Mouse (Mus musculus): ENCODE data around the gene 4921524J17Rik.

Gene 4921524J17Rik

DNA sequence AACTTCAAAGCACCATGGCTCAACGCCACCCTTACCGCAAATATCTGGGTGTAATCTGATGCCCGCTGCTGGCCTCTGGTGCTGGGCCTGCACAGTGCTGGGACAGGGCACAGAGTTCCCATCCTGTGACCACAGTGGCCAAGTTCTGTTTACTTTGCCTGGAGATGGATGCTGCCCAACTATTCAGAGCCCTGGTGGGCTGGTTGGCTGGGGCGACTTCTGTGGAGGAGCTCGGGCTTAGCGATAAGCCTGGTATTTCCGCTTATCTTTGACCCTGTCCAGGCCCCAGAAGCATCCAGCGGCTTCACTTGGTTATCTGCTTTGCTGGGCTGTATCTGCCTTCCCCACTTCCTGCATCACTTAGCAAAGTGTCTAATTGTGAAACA is 51.8 kb downstream of the 4921524J17Rik start:
- DNase-seq (ENCODE audit: low spot score in 2 of 2), result peak; percentile 66 to 72

DNA sequence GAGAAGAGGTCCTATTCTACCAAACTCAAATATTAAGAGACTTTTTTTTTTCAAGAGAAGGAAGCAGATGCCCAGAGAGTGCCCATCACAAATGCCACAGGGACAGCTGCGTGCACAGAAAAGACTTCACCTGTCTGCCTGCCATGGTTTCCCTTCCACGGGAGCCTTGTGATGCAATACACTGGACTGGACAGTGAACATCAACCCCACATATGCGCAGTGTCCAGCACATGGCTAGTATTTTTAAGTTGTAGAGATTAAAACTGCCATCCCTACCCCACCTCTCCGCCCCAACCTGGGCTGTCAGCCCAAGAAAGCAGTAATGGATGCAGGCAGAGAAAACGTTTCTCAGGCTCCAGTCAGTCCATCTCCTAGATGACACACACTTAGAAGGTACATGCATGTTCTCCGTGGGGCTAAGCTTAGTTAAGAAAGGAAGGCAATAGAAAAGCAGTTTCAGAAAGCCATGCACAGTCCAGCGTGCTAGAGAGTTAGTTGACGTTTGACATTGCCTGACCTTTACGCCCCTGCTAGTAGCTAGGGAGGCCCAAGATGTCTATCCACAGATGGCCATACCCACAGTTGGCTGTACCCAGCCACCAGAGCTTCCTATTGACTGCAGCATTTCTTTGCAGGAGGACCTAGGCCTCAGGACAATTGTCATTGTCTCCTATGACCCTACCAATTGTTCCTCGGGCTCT is 52.4 kb downstream of the 4921524J17Rik start:
- peak; percentile 34 to 50 for DNase-seq (ENCODE audit: low spot score in 2 of 2)

DNA sequence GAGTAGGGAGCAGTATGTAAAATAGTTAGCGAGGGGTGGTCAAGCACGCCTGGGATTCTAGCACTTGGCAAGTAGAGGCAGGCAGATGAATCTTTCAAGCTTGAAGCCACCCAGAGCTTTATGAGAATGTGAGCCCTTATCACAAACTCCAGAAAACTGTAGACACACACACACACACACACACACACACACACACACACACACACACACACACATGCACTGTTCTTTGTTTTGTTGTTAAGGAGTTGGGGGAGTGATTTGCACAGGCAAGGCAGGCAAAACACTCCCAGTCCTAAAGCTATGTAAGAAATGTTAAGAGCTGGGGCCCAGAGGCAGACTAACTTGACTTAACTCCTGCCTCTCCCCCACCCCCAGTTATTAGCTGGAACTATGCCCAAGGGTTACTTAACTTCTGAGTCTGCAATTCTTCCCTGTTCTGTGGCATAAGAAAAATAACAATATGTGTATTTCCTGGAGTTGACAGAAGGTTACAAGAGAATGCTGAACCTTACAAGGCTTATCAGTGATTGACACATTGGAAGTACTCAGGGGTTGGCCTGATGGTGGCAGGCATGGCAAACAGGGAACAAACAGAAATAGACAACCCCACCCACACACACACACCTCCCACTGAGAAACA is 53.4 kb downstream of the 4921524J17Rik start:
- peak; percentile 57 to 66 for DNase-seq (ENCODE audit: low spot score in 2 of 2)

DNA sequence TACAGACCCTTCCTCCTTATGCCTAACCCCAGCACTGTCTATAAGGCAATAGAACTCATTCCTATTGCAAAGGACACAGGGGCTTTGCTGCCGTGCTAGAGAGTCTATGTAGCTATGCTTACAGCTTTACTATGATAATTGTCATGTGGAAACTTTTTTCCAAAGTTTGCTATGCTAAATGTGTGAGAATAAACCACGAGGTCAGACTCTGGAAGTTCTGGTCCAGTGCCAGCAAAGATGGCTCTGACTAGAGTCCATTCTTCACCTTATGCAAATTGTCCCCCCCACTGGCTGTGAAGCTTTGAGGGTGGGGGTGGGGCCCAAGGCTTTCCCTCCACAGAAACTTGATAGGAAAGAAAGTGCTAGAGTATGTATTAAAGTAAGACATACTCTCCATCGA is 56.1 kb downstream of the 4921524J17Rik start:
- DNase-seq (ENCODE audit: low spot score in 2 of 2), result no peak

DNA sequence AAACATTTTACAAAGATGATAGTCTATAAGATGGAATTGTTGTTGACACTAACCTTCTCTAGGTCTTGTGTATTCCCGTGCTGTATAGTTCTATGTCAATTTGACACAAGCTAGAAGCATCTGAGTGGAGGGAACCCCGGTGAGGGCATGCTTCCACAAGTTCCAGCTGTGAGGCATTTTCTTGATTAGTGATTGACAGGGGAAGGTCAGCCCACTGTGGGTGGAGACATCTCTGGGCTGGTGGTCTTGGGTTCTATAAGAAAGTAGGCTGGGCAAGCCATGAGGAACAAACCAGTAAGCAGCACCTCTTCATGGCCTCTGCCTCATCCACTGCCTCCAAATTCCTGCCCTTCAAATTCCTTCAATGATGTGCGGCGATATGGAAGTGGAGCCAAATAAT is 58.3 kb downstream of the 4921524J17Rik start:
- no peak for DNase-seq (ENCODE audit: low spot score in 2 of 2)

DNA sequence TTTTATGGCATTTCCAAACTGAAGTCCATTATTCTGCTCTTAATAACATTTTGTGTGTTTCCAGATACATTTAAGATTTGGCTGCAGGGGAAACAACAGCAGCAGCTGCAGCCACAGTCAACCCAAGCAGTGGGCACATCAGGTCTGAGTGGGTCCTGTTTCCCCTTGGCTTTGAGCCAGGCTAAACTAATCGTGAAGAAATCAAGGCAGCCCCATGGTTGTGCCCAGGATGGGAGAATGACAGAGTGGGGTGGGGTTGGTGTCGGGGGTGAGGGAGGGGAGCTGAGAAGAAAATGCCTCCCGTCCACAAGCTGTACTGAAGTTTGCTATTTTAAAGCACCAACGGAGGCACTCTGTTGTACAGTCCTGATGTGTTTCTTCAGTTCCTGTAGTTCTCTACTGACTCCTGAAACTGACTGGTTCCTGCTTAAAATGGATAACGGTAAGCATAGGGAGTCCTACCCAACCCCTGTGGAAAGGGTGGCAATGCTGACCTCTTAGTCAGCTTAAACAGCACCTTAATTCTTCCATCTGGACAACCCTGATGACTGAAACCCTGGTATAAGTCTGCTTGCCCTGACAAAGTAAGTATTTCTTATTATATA is 59.1 kb downstream of the 4921524J17Rik start:
- no peak for DNase-seq (ENCODE audit: low spot score in 2 of 2)

DNA sequence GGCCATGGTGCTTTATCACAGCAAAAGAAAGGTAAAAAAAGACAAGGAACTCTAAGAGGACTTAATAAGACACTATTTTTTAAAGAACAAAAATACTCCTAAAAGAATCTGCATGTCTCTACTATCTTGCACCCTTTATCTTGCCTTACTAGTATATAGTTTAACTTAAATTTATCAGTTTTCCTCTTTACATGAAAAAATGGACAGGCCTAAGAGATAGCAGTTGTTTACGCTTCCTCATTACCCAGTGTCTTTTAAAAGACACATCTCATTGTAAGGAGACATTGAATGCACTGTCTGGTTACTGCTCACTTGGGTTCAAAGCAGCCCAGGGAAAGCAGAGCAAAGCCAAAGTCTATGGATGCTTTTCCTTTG is 60.2 kb downstream of the 4921524J17Rik start:
- DNase-seq (ENCODE audit: low spot score in 2 of 2), result no peak

DNA sequence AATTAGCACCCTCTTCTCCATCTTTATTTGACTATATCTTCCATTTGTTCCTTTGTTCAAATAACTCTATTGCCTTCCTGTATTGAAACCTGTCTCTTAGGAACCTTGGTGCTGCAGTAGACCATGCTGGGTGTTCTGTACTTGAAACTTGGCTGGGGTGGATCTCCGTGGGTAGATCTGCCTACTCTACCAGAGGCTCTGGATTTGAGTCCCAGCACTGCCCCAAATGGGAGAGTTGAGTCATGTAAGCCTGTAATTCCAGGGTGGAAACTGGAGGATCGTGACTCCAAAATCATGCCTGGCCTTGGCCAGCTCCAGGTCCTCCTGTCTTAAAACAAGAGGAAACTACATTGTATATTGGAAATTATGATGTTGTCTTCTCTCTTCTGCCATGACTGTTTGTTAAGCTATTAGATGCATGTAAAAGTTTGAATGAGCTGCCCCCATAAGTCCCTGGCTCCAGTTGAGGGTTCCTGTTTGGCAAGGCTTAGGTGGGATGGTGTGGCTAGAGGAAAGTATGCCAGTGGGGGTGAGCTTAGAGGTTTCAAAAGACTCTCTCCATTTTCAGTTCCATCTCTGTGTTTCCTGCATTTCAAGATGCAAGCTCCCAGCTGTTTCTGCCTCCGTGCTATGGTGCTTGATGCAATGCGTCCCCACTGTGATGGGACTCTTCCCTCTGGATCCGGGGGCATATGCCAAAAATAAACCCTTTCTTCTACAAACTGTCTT is 60.7 kb downstream of the 4921524J17Rik start:
- DNase-seq (ENCODE audit: low spot score in 2 of 2), result no peak

DNA sequence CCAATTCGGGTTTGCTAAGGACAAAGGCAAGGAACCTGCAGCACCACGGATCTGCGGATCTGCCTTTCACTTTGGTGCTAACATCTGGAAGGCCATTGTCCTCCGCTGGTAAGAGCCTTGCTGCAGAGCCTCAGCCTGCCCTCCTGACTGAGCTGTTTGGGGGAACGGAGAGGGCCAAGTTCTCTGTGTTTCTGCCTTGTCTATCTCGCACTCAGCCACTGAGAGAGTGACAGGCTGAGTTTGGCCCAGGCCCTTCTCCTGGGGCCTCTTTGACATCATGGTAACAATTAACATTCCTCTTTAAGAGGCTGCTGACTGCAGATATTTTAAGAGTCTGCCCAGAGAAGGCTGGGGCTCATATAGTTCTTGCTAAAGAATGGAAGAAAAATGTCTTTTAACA is 67.5 kb downstream of the 4921524J17Rik start:
- DNase-seq (ENCODE audit: low spot score in 2 of 2), result no peak

DNA sequence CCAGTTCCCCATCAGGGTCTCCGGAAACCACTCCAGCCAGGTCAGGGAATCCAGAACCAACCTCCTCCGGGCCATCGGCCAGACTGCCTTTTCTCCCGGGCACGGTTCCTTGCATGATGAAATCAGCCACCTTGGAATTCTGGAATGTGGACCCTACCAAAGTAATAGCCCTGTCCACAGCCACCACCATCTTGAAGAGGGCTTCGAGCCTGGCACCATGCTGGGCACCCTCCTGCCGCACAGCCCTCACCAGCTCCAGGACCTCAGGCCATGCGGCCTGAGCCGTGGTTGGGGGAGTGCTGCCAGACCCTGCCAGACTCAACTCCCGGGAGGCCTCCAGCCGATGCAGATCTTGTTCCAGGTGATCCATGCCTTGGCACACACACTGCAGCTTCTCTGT is 68.0 kb downstream of the 4921524J17Rik start:
- DNase-seq (ENCODE audit: low spot score in 2 of 2), result no peak

DNA sequence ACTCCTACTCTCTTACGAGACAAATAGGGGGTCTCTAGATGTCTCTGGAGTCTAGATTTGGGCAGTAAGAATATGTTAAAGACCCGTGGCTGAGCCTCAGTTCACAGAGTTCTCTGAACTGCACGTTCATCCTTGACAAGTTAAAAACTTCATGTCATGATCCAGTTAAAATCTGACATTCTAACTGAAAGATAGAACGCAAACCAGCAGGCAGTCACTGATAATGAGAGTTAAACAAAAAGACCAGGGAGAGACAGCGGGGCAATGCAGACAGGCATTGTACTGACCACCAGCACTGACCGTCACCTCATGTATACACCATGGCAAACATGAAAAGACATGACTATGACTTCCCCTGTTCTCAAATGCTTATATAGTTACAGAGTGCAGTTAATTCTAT is 69.2 kb downstream of the 4921524J17Rik start:
- DNase-seq (ENCODE audit: low spot score in 2 of 2), result no peak

DNA sequence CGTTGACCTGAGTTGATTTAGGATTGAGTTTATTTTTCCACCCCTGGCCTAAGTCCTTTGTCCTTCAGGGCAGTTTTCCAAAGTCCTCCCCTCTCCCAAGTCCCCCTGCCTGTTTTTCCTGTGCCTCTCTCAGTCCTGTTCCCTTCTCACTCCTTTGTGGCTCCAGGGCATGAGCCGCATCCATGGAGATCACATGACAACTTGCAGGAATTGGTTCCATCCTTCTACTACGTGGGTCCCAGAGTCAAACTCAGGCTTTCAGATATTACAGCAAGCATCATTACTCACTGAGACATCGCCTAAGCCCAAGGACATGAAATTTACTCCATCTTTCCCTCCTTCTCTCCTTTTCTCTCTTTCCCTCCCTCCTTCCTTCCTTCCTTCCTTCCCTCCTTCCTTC is 70.4 kb downstream of the 4921524J17Rik start:
- DNase-seq (ENCODE audit: low spot score in 2 of 2), result no peak
